Mouse (Mus musculus) intestine, embryonic 15.5 days (tissue): ENCODE data around the gene Sema6c. TPM values are rescaled to one million over a fixed set of nuclear protein-coding genes. Genes with fewer than 3 reads are reported as not detected.

Experiments
- polyA plus RNA-seq: library from polyadenylated mRNA; unstranded; fragments of >200 nt; fragmentation: Nextera tagmentation; extraction: Ambion mirVana; gene quantifications from 2 replicates; pipeline ENCODE4 v1.2.1, GENCODE M21; 2015

Sema6c gene
- polyA plus RNA-seq, 1 experiment from 2014 or later = 4.8 TPM

Other genes with a start within 250 kb of the Sema6c start
- gene Selenbp1, start 227.4 kb upstream of the Sema6c start, polyA plus RNA-seq = 108 and 123 TPM in 2 replicates
- 6.2 and 6.9 TPM in 2 replicates for gene Rfx5, start 206.4 kb upstream of the Sema6c start, polyA plus RNA-seq
- 19.8 and 22.6 TPM in 2 replicates for gene Pi4kb, start 185.7 kb upstream of the Sema6c start, polyA plus RNA-seq
- 17.4 and 19.9 TPM in 2 replicates for gene Zfp687, start 145.0 kb upstream of the Sema6c start, polyA plus RNA-seq
- gene Psmd4, start 117.8 kb upstream of the Sema6c start, polyA plus RNA-seq = 205 and 218 TPM in 2 replicates
- gene Pip5k1a, start 53.5 kb upstream of the Sema6c start, polyA plus RNA-seq = 15.7 and 15.9 TPM in 2 replicates
- gene Vps72, start 49.4 kb upstream of the Sema6c start, polyA plus RNA-seq = 112 and 113 TPM in 2 replicates
- gene Tmod4, start 36.0 kb upstream of the Sema6c start, polyA plus RNA-seq = 0.83 and 0.99 TPM in 2 replicates
- gene Scnm1, start 26.4 kb upstream of the Sema6c start, polyA plus RNA-seq = 57.0 and 62.3 TPM in 2 replicates
- gene Lysmd1, start 26.4 kb upstream of the Sema6c start, polyA plus RNA-seq = 10.3 and 10.7 TPM in 2 replicates
- gene Tnfaip8l2, start 18.1 kb upstream of the Sema6c start, polyA plus RNA-seq = 4.3 and 5.3 TPM in 2 replicates
- gene Gabpb2, start 57.5 kb downstream of the Sema6c start, polyA plus RNA-seq = 8.0 and 8.5 TPM in 2 replicates
- 70.2 and 74.3 TPM in 2 replicates for gene Cdc42se1, start 68.3 kb downstream of the Sema6c start, polyA plus RNA-seq
- gene Mllt11, start 71.7 kb downstream of the Sema6c start, polyA plus RNA-seq = 19.0 and 20.2 TPM in 2 replicates
- 0.16 and 0.20 TPM in 2 replicates for gene Gm128, start 81.1 kb downstream of the Sema6c start, polyA plus RNA-seq
- gene Bnipl, start 90.7 kb downstream of the Sema6c start, polyA plus RNA-seq = 0.36 and 0.56 TPM in 2 replicates
- 36.1 and 38.4 TPM in 2 replicates for gene Mindy1, start 120.9 kb downstream of the Sema6c start, polyA plus RNA-seq
- gene Prune1, start 121.6 kb downstream of the Sema6c start, polyA plus RNA-seq = 15.5 and 15.7 TPM in 2 replicates
- gene Anxa9, start 146.7 kb downstream of the Sema6c start, polyA plus RNA-seq = 1.4 and 1.6 TPM in 2 replicates
- gene Cers2, start 154.3 kb downstream of the Sema6c start, polyA plus RNA-seq = 146 and 148 TPM in 2 replicates
- gene Setdb1, start 196.7 kb downstream of the Sema6c start, polyA plus RNA-seq = 29.2 and 31.2 TPM in 2 replicates
- gene 4930558C23Rik, start 242.4 kb downstream of the Sema6c start, polyA plus RNA-seq = not detected in 2 replicates